Mouse (Mus musculus): Measurements from ENCODE around the gene Tmem104.

GRCm38 (mm10) chr11:115160016-115160797, 27.1 kb upstream of the Tmem104 start:
- TF ChIP-seq POLR2A (IDR thresholded peaks at IDR 0.05; ENCODE audit: low read depth, low read length) (no peak), CTCF (IDR thresholded peaks at IDR 0.05; ENCODE audit: borderline replicate concordance, insufficient read depth, low read length) (peak; percentile 41; the same call in 1 of the 2 replicates)

Data from embryonic fibroblast, embryonic 13.5 days (primary cell).